Mouse (Mus musculus) thymus, adult 2 months (tissue): ENCODE data around the gene Myl4.
"Not testable (repeated sequence)": the region's sequence is repeated elsewhere in the genome, so short reads cannot be mapped to it uniquely, and the experiment has no call there.

ENCODE experiments used
- CTCF ChIP-seq: fragments of 200-500 bp; IDR thresholded peaks from 2 replicates; pipeline ENCODE4 v1.5.1; 2012; ENCODE audit warnings: mild to moderate bottlenecking, control low read depth, low read length, moderate library complexity, borderline replicate concordance; ENCODE audit not compliant: control insufficient read depth, poor library complexity, insufficient read depth; ENCODE audit errors: extremely low read depth
- POLR2A ChIP-seq: fragments of 200-500 bp; IDR thresholded peaks from 2 replicates; pipeline ENCODE4 v1.6.1; 2012; ENCODE audit warnings: mild to moderate bottlenecking, low read length, control low read depth, moderate library complexity; ENCODE audit not compliant: control insufficient read depth, poor library complexity, insufficient read depth; ENCODE audit errors: extremely low read depth

DNA sequence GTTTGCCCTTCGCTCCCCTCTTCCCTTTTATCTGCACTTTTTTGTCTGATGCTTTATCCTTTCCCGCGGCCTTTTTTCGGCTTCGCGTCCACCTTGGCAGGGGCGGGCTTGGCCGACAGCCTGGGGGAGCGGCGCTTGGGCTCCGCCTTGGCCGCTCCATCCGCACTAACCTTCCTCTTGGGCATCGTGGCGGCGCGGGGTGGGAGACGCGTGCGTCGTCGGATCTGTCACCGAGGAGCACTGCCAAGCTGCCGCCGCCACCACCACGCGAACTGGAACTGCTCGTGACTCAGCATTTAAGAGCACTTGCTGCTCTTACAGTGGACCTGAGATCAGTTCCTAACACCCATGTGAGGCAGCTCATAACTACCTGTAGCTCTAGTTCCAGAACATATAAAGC, 20.9 kb downstream of the Myl4 start:
- not testable (repeated sequence) for TF ChIP-seq POLR2A, CTCF
